Mouse (Mus musculus) macrophage (primary cell): ENCODE results near the gene Got1. TPM values are rescaled to one million over a fixed set of nuclear protein-coding genes. Genes with fewer than 3 reads are reported as not detected.

Source experiments
- H3K27ac ChIP-seq: fragments of 350-480 bp; formaldehyde crosslinking; 2 replicates; pipeline ENCODE4 v1.9.0; 2021
- H3K36me3 ChIP-seq: fragments of 350-480 bp; formaldehyde crosslinking; 2 replicates; pipeline ENCODE4 v1.9.0; 2021; ENCODE audit errors: inconsistent target
- H3K4me3 ChIP-seq: fragments of 350-480 bp; formaldehyde crosslinking; 2 replicates; pipeline ENCODE4 v1.9.0; 2021; ENCODE audit errors: inconsistent target
- H3K79me2 ChIP-seq: fragments of 350-480 bp; formaldehyde crosslinking; 2 replicates; pipeline ENCODE4 v1.9.0; 2021; ENCODE audit errors: inconsistent target
- WGBS: methylation state at CpG from one replicate; pipeline ENCODE4 v1.1.7; 2026; ENCODE audit warnings: inconsistent platforms; ENCODE audit not compliant: missing documents; 5-methylcytosine and 5-hydroxymethylcytosine counted together
- polyA plus RNA-seq: library from polyadenylated mRNA; stranded (reverse); fragments of 250-400 nt; gene quantifications from 3 replicates; pipeline ENCODE4 v1.2.4, GENCODE M21; 2018; ENCODE audit warnings: inconsistent platforms

Got1 gene
- polyA plus RNA-seq, 1 experiment from 2014 or later: 158 TPM

- Histone ChIP-seq H3K27ac (no peak overlapping the region), H3K4me3 (no peak overlapping the region), H3K79me2 (no peaks in the 10 kb centered on the region), H3K36me3 (no peaks in the 10 kb centered on the region)
- WGBS: 89% methylated on average over 12 of the region's 12 CpGs
Observed at GRCm38 (mm10) chr19:43460481-43460880, 63.9 kb downstream of the Got1 start.

GRCm38 (mm10) chr19:43459948-43460347 is 64.5 kb downstream of the Got1 start:
- Histone ChIP-seq H3K27ac (no peak overlapping the region), H3K4me3 (no peak overlapping the region), H3K36me3 (no peaks in the 10 kb centered on the region), H3K79me2 (no peaks in the 10 kb centered on the region)
- 71% methylated on average over 4 of the region's 4 CpGs for WGBS

- H3K36me3 ChIP-seq: no peaks in the 10 kb centered on the region
- no peak overlapping the region for H3K4me3 ChIP-seq
- no peaks in the 10 kb centered on the region for H3K79me2 ChIP-seq
- 88% methylated on average over 4 of the region's 4 CpGs for WGBS
- H3K27ac ChIP-seq: no peak overlapping the region
Observed at GRCm38 (mm10) chr19:43453025-43453424, 71.4 kb downstream of the Got1 start.

- Histone ChIP-seq H3K36me3 (no peaks in the 10 kb centered on the region), H3K79me2 (no peaks in the 10 kb centered on the region), H3K4me3 (no peak overlapping the region), H3K27ac (no peak overlapping the region)
- 88% methylated on average over 5 of the region's 5 CpGs for WGBS
Observed at GRCm38 (mm10) chr19:43452176-43452575, 72.2 kb downstream of the Got1 start.

GRCm38 (mm10) chr19:43451563-43451962 is 72.8 kb downstream of the Got1 start:
- Histone ChIP-seq H3K79me2 (no peaks in the 10 kb centered on the region), H3K4me3 (no peak overlapping the region), H3K27ac (no peak overlapping the region), H3K36me3 (no peaks in the 10 kb centered on the region)
- WGBS: 88% methylated on average over 10 of the region's 10 CpGs

Other genes with a start within 250 kb of the Got1 start
- gene Hpse2, start 136.2 kb downstream of the Got1 start, polyA plus RNA-seq: not detected in 3 replicates
- gene Cnnm1, start 84.2 kb downstream of the Got1 start, polyA plus RNA-seq: not detected in 3 replicates
- not detected in 3 replicates for gene Nkx2-3, start 87.7 kb upstream of the Got1 start, polyA plus RNA-seq
- 16.2 to 24.8 TPM (median 23.2 TPM) in 3 replicates for gene Slc25a28, start 150.3 kb upstream of the Got1 start, polyA plus RNA-seq
- 10.2 to 14.7 TPM (median 11.2 TPM) in 3 replicates for gene Entpd7, start 165.1 kb upstream of the Got1 start, polyA plus RNA-seq
- 15.4 to 18.3 TPM (median 16.2 TPM) in 3 replicates for gene Cutc, start 228.4 kb upstream of the Got1 start, polyA plus RNA-seq
- gene Cox15, start 228.4 kb upstream of the Got1 start, polyA plus RNA-seq: 14.3 to 15.8 TPM (median 15.3 TPM) in 3 replicates